8 mouse cellular contexts compared by ENCODE assay signal in genomic region chr3:90076921-90077716, GRCm38 (mm10). TPM values are rescaled to one million over a fixed set of nuclear protein-coding genes. Genes with fewer than 3 reads are reported as not detected.
DNase-seq lines count a peak whose midpoint lies in the region; ATAC-seq and TF ChIP-seq lines count a peak whose summit lies in the region.

No protein-coding gene starts in this region.

- peaks cover 14% of the 10 kb centered on the region; the same call in 1 of the 2 replicates for H3K4me1 ChIP-seq in forebrain, embryonic 14.5 days (ENCODE audit: control insufficient read depth, insufficient read depth, low read length)
- H3K4me1 ChIP-seq in small intestine, adult 2 months (ENCODE audit: control insufficient read depth, insufficient read depth, insufficient read length, low read length), result peaks cover 2% of the 10 kb centered on the region; the same call in 1 of the 2 replicates

- H3K9me3 ChIP-seq in forebrain, embryonic 14.5 days (replicated peaks; ENCODE audit: control insufficient read depth, low read length), result no peaks in the 10 kb centered on the region

- no peak overlapping the region for H3K27ac ChIP-seq in forebrain, embryonic 14.5 days (ENCODE audit: low read depth, low read length)
- no peak overlapping the region for H3K27ac ChIP-seq in small intestine, adult 2 months (ENCODE audit: insufficient read depth, low read depth, low read length)

- H3K9ac ChIP-seq in forebrain, embryonic 14.5 days (ENCODE audit: low read length), result no peak overlapping the region

- no peaks in the 10 kb centered on the region for H3K36me3 ChIP-seq in forebrain, embryonic 14.5 days (ENCODE audit: control insufficient read depth, insufficient read depth, low read length)
- no peaks in the 10 kb centered on the region for H3K36me3 ChIP-seq in small intestine, adult 2 months (ENCODE audit: control insufficient read depth, insufficient read depth, low read length)

- no peaks in the 10 kb centered on the region for H3K27me3 ChIP-seq in forebrain, embryonic 14.5 days (replicated peaks; ENCODE audit: control insufficient read depth, insufficient read depth, low read length)
- H3K27me3 ChIP-seq in small intestine, adult 2 months (ENCODE audit: control insufficient read depth, insufficient read depth, low read length), result no peaks in the 10 kb centered on the region

- ATAC-seq in forebrain, embryonic 14.5 days, result no peak
- ATAC-seq in erythroid progenitor cell, adult 5-6 weeks (replicated peaks; ENCODE audit: low FRiP score, poor library complexity, severe bottlenecking), result no peak

- WGBS in forebrain, embryonic 14.5 days, result 9% methylated on average over 5 of the region's 5 CpGs
- WGBS in small intestine, adult 2 months, result 31% methylated on average over 5 of the region's 5 CpGs

- no peak overlapping the region for H3K4me3 ChIP-seq in forebrain, embryonic 14.5 days (ENCODE audit: low read depth, low read length)
- H3K4me3 ChIP-seq in small intestine, adult 2 months (ENCODE audit: low read depth, low read length), result no peak overlapping the region

- DNase-seq in MEL-GATA-1-ER (ENCODE audit: extremely low read depth, low read depth), result peak; percentile 84
- DNase-seq in brain, adult 2 months (ENCODE audit: low read depth, low spot score), result peak; percentile 90
- DNase-seq in forebrain, embryonic 14.5 days (ENCODE audit: low spot score), result peak; percentile 86
- peak; percentile 89 for DNase-seq in heart, postnatal 4 days
- DNase-seq in layer of hippocampus, adult 9-11 months, result peak; percentile 67
- peak; percentile 91 for DNase-seq in lung, postnatal 36 days

- no peak overlapping the region for H3K4me2 ChIP-seq in forebrain, embryonic 14.5 days (ENCODE audit: low read length)

- no peak for TF ChIP-seq POLR2A in small intestine, adult 2 months (IDR thresholded peaks at IDR 0.05; ENCODE audit: low read depth, low read length)

- TF ChIP-seq CTCF in small intestine, adult 2 months (IDR thresholded peaks at IDR 0.05; ENCODE audit: extremely low read depth, insufficient read length, insufficient replicate concordance, low read depth, low read length), result 0 out of 2 replicates have a peak, but pooled peaks have one; percentile 16

RNA-seq across cellular contexts. Expression of gene Tpm3, which starts 4.7 kb away (rescaled TPM):
- polyA plus RNA-seq in forebrain, embryonic 14.5 days (2014; fragmentation: Nextera tagmentation; extraction: Ambion mirVana), result 385 and 432 TPM in 2 replicates
- 100 to 1,000 TPM; 127 to 134 TPM for total RNA-seq in heart, postnatal 4 days (2021)
- 45.4 and 101 TPM in 2 replicates for polyA plus RNA-seq in small intestine, adult 2 months (2012; rRNA removed)
- total RNA-seq in erythroid progenitor cell, adult 5-6 weeks (2015; ENCODE audit: low replicate concordance), result 134 and 153 TPM in 2 replicates
- 196 and 241 TPM in 2 replicates for total RNA-seq in erythroid progenitor cell, adult 5-6 weeks (2017; ENCODE audit: low replicate concordance)

RNA-seq across cellular contexts. Expression of gene Ubap2l, which starts 24.7 kb away (rescaled TPM):
- polyA plus RNA-seq in forebrain, embryonic 14.5 days (2014; fragmentation: Nextera tagmentation; extraction: Ambion mirVana), result 132 and 139 TPM in 2 replicates
- total RNA-seq in heart, postnatal 4 days (2021), result 100 to 1,000 TPM; 160 to 164 TPM
- 26.4 and 52.2 TPM in 2 replicates for polyA plus RNA-seq in small intestine, adult 2 months (2012; rRNA removed)
- total RNA-seq in erythroid progenitor cell, adult 5-6 weeks (2015; ENCODE audit: low replicate concordance), result 157 and 197 TPM in 2 replicates
- 107 and 126 TPM in 2 replicates for total RNA-seq in erythroid progenitor cell, adult 5-6 weeks (2017; ENCODE audit: low replicate concordance)

RNA-seq across cellular contexts. Expression of gene 4933434E20Rik, which starts 25.7 kb away (rescaled TPM):
- polyA plus RNA-seq in forebrain, embryonic 14.5 days (2014; fragmentation: Nextera tagmentation; extraction: Ambion mirVana), result 246 and 248 TPM in 2 replicates
- 10 to 100 TPM; 56.4 to 66.5 TPM for total RNA-seq in heart, postnatal 4 days (2021)
- 12.9 and 18.1 TPM in 2 replicates for polyA plus RNA-seq in small intestine, adult 2 months (2012; rRNA removed)
- 26.3 and 51.6 TPM in 2 replicates for total RNA-seq in erythroid progenitor cell, adult 5-6 weeks (2015; ENCODE audit: low replicate concordance)
- total RNA-seq in erythroid progenitor cell, adult 5-6 weeks (2017; ENCODE audit: low replicate concordance), result 28.5 and 29.4 TPM in 2 replicates

RNA-seq across cellular contexts. Expression of gene Nup210l, which starts 26.8 kb away (rescaled TPM):
- 0.28 and 0.30 TPM in 2 replicates for polyA plus RNA-seq in forebrain, embryonic 14.5 days (2014; fragmentation: Nextera tagmentation; extraction: Ambion mirVana)
- total RNA-seq in heart, postnatal 4 days (2021), result under 1 TPM; 0.12 to 0.23 TPM
- polyA plus RNA-seq in small intestine, adult 2 months (2012; rRNA removed), result 0.10 and 0.15 TPM in 2 replicates
- not detected in 2 replicates for total RNA-seq in erythroid progenitor cell, adult 5-6 weeks (2015; ENCODE audit: low replicate concordance)
- not detected in 2 replicates for total RNA-seq in erythroid progenitor cell, adult 5-6 weeks (2017; ENCODE audit: low replicate concordance)
